Mouse (Mus musculus) hematopoietic stem cell, adult 5-6 weeks (primary cell): Measurements from ENCODE around the gene Cacna2d2. TPM values are rescaled to one million over a fixed set of nuclear protein-coding genes. Genes with fewer than 3 reads are reported as not detected.
A peak's percentile ranks its signal among the peaks of the same experiment; 100 is the strongest.

Experiments used
- ATAC-seq, 2 experiments: fragments of 125-278 bp in 1 of 2; replicated peaks in 1 of 2; 2 replicates each; pipeline ENCODE4 v1.8.0; 2016 to 2017; ENCODE audit warnings: inconsistent platforms in 2 of 2, mild to moderate bottlenecking in 2 of 2, moderate number of reproducible peaks in 2 of 2, low read depth in 1 of 2, moderate TSS enrichment in 1 of 2; ENCODE audit not compliant: low FRiP score in 2 of 2, poor library complexity in 2 of 2, severe bottlenecking in 2 of 2, insufficient read depth in 1 of 2, low TSS enrichment in 1 of 2
- total RNA-seq: library from RNA; stranded (forward); fragments of 172-1452, 232-1000 nt; gene quantifications from 2 replicates; pipeline ENCODE4 v1.2.3, GENCODE M21; 2017

The Cacna2d2 gene
- total RNA-seq, result 0.19 and 1.8 TPM in 2 replicates

- ATAC-seq, result no peak
These were observed at the start of gene Cacna2d2 for GRCm38 (mm10) chr9:107399491-107399971. TSS of gene Cacna2d2 (plus strand) at chr9:107399612.

DNA sequence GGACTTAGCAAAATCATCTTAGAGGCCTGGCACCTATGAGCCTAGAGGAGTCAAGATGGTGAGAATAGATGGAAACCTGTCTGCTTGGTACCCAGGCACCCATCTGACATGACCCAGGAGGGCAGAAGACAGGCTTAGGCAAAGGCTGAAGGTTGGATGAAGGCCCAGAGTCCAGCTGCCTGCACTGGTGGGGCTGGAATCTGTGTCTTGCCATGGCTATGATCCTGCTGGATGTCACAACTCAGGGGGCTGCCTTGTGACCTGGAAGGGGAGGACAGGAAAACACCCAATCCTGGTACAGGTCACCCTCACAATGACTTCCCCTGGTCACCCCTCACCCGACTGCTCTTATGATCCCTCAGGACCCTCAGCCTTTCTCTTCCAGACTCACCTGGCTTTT, 44.6 kb upstream of the Cacna2d2 start:
- no peak for ATAC-seq

DNA sequence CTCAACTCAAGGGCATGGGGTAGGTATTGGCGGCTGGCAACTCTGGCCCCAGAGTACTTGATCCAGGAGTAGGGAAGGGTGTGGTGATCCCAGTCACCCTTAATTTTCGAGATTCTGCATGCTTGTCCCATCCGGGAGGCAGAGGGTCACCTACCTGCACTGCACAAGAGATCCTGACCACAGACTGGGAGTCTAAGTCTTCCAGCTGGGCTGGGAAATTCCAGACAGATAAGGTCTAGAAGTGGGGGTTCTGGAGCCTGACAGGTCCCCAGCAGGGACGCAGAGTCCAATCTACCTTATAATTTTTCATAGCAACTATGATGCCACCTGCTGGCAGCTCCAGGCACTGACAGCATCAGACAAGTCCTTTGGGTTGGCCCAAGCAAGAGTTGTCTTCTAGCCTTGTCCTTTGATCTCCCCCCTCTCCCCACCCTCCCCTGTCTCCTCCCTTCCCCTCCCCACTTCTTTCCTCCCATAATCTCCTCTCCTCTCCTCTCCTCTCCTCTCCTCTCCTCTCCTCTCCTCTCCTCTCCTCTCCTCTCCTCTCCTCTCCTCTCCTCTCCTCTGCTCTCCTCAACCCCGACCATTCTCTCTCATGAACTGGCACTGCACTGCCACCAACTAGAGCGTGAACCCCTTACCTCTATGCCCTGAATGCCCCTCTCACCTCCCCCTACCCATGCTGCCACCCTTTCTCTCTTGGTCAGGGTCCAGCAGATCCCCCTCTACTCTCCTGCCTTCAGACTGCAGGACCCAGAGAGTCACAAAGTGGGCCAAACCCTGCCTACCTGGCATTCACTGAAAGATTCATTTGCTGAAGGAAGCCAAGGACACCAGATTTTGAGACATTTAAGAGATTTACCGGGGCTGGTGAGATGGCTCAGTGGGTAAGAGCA, 43.3 kb upstream of the Cacna2d2 start:
- ATAC-seq, result peak; percentile 35 to 54; a peak in 2 of 4 replicates

GRCm38 (mm10) chr9:107357651-107358050, 41.8 kb upstream of the Cacna2d2 start:
- ATAC-seq, result peak; percentile 48 to 53; a peak in 1 of 4 replicates

GRCm38 (mm10) chr9:107360989-107361388, 38.4 kb upstream of the Cacna2d2 start:
- no peak for ATAC-seq

DNA sequence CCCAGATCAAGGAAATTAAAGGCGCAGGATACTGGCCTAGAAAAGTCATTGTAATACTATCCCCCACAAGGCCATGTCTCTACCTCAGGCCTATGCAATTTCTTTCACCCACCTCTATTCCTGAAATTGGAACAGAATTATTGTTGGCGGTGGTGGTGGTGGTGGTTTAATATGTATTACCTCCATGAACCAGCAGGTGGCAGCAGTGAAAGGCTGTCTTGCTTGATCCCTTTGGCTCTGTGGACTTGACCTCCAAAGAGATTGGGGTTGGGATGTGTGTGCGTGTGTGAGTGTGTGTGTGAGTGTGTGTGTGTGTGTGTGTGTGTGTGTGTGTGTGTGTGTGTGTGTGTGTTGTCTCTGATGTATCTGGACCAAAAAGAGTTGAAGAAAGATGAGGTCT, 32.8 kb upstream of the Cacna2d2 start:
- peak in 1 of 2 experiments; percentile 57; a peak in 2 of 4 replicates for ATAC-seq

- ATAC-seq, result no peak
These were observed 31.1 kb upstream of the Cacna2d2 start for GRCm38 (mm10) chr9:107368302-107368701.

GRCm38 (mm10) chr9:107369270-107370105, 29.9 kb upstream of the Cacna2d2 start:
- ATAC-seq, result no peak

GRCm38 (mm10) chr9:107370106-107370463, 29.3 kb upstream of the Cacna2d2 start:
- ATAC-seq, result no peak

- peak; percentile 77 to 86 for ATAC-seq
These were observed 27.0 kb upstream of the Cacna2d2 start for GRCm38 (mm10) chr9:107372441-107372840.

GRCm38 (mm10) chr9:107374623-107375022, 24.8 kb upstream of the Cacna2d2 start:
- ATAC-seq, result no peak

- ATAC-seq, result no peak
These were observed 24.0 kb upstream of the Cacna2d2 start for GRCm38 (mm10) chr9:107375451-107375850.

DNA sequence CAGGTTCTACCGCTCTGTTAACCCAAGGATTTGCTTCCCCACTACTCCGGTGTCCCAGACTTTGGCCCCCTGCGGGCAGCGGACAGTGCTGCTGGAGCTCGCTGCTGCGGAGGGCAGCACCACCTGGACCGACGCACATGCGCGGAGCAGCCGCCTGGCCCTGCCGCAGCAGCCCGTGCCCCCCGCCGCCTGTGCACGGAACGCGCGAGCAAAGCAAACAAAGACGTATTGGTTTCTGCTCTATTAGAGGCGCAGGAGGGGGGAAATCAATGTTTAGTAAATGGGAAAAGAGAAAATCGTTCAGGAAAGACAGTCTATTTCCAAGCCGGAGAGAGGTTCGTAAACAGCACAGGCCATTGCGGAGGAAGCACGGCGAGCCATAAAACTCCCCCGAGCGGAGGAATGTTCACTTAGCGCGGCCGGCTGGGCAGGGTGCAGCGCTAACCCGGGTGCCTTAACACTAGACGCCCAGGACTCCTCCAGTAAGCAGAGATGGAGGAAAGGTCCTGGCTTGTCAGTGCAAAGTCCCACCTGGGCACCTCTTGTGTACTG, 21.4 kb upstream of the Cacna2d2 start:
- peak in 1 of 2 experiments; percentile 41; a peak in 2 of 4 replicates for ATAC-seq

- ATAC-seq, result peak; percentile 35 to 40; a peak in 3 of 4 replicates
These were observed 17.7 kb upstream of the Cacna2d2 start for GRCm38 (mm10) chr9:107381723-107382122.

DNA sequence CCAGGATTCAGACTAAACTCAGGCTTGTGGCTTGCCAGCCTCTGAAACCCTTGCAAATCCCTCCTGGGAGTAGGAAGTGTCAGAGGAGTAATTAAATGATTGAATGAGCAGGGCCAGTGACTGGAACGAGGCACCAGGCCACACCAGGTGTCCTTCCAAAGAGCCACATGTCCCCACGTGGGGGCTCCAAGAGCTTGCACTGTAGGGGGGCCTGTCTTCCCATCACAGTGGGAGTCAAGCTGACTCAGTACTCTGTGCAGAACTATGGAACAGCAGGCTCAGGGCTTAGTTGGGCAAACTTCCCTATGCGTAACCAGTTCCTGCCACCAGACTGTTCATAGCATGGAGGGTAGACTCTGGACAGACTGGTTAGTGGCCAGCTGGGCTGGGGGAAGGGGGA, 15.0 kb upstream of the Cacna2d2 start:
- ATAC-seq, result no peak

DNA sequence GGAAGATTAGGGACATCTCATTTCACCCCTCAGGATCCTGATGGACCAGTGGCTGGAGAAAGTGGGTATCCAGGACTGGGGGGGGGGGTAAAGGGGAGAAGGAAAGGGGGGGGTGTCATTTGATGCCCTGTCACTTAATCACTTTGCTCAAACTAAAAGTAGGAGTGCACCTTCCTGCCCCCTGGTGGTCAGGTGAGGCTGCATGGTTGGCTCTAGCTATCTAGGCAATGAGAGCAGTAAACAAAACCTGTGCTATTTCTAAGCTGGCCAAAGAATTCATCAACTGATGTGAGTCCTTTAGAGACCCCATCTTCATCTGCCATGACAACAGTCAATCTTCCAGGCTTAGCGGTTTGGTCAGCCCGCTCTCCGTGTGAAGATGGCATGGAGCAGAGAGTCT, 12.7 kb upstream of the Cacna2d2 start:
- ATAC-seq, result no peak

DNA sequence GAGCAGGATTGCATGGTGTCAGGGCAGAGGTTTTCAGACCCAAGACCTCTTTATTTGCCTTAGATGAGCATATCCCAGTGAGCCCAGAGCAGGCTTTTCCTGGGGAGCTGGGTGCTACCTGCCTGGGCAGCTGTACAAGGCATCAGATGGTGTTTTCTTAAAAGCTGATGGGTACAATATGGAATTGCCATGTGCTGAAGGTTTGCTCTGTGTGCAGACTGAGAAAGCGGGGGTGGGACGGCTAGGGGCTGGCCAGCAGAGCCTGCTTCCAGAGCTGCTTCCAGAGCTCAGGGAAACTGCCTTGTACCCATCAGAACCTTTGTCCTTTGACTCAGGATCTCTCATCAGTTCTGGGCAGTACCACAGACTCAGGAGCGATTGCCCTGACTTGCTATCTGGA, 11.7 kb upstream of the Cacna2d2 start:
- no peak for ATAC-seq

DNA sequence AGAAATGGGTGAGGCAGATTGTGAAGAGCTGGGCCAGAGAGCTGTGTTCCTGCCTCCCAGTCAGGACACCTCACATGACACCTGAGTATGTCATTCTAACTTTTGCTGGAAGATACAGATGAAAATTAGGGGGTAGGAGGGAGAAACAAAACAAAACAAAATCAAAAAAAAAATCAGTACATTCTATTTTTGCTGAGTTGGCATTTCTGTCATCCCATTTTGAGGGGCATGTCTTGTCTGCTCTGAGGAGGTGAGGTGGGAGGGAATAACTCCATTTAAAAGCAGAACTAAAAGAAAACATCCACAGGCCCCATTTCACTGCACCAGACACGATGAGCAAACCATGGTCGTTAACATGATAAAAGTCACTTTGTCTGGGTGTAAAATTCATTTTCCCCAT, 11.1 kb upstream of the Cacna2d2 start:
- no peak for ATAC-seq
